Mouse (Mus musculus) embryonic facial prominence, embryonic 12.5 days (tissue): Measurements from ENCODE around the gene Tyms. TPM values are rescaled to one million over a fixed set of nuclear protein-coding genes. Genes with fewer than 3 reads are reported as not detected.

Experiments used
- ATAC-seq: fragments of 200-750 bp; cut with Nextera tagmentation; 2 replicates; pipeline ENCODE4 v1.8.0; 2017; ENCODE audit not compliant: insufficient number of reproducible peaks, insufficient read depth, low FRiP score, low TSS enrichment
- H3K27ac ChIP-seq: fragments of 300-500 bp; sonication (generic); 2 replicates; pipeline ENCODE4 v1.5.1; 2016; ENCODE audit warnings: mild to moderate bottlenecking
- H3K27me3 ChIP-seq: fragments of 300-500 bp; sonication (generic); 2 replicates; pipeline ENCODE4 v1.6.1; 2016; ENCODE audit warnings: mild to moderate bottlenecking, moderate library complexity
- H3K36me3 ChIP-seq: fragments of 300-500 bp; sonication (generic); 2 replicates; pipeline ENCODE4 v1.6.1; 2016; ENCODE audit warnings: mild to moderate bottlenecking
- H3K4me1 ChIP-seq: fragments of 300-500 bp; sonication (generic); 2 replicates; pipeline ENCODE4 v1.6.1; 2016
- H3K4me2 ChIP-seq: fragments of 300-500 bp; sonication (generic); replicated peaks from 2 replicates; pipeline ENCODE4 v1.6.1; 2016; ENCODE audit warnings: mild to moderate bottlenecking, moderate library complexity
- H3K4me3 ChIP-seq: fragments of 300-500 bp; sonication (generic); 2 replicates; pipeline ENCODE4 v1.5.1; 2016; ENCODE audit warnings: mild to moderate bottlenecking
- H3K9ac ChIP-seq: fragments of 300-500 bp; sonication (generic); 2 replicates; pipeline ENCODE4 v1.6.1; 2016; ENCODE audit warnings: mild to moderate bottlenecking, moderate library complexity
- H3K9me3 ChIP-seq: fragments of 300-500 bp; sonication (generic); 2 replicates; pipeline ENCODE4 v1.6.1; 2016; ENCODE audit warnings: mild to moderate bottlenecking, moderate library complexity
- WGBS: fragments of 180-500 bp; shearing (Covaris S2); methylation state at CpG from one replicate; pipeline ENCODE4 v1.1.7; 2016; 5-methylcytosine and 5-hydroxymethylcytosine counted together
- polyA plus RNA-seq: library from polyadenylated mRNA; unstranded; fragments of >200 nt; fragmentation: Nextera tagmentation; extraction: Ambion mirVana; gene quantifications from 2 replicates; pipeline ENCODE4 v1.2.1, GENCODE M21; 2016

Gene Tyms
- polyA plus RNA-seq, 1 experiment from 2014 or later = 288 TPM

DNA sequence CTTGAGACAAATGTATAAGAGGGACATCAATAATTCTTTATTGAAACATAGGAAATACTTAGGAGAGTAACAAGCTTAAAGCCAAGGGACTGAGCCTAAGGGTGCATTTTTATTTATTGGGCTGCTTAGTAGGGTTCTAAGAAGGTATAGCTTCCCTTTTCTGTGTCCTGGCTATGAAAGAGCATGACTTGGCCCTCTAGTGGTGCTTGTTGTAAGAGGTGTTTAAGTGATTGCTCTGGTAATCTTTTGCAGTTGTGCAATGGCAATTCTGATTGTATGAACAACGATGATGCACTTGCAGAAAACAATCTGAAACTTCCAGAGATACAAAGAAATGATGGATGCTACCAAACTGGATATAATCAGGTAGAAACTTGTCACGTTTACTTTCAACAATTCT, 58.8 kb downstream of the Tyms start:
- Histone ChIP-seq H3K27me3 (no peaks in the 10 kb centered on the region), H3K9me3 (no peaks in the 10 kb centered on the region), H3K4me1 (no peaks in the 10 kb centered on the region), H3K36me3 (no peaks in the 10 kb centered on the region), H3K9ac (no peak overlapping the region), H3K4me3 (no peak overlapping the region), H3K4me2 (no peak overlapping the region), H3K27ac (no peak overlapping the region)
- WGBS = 61% methylated on average over 2 of the region's 2 CpGs
- ATAC-seq = no peak

DNA sequence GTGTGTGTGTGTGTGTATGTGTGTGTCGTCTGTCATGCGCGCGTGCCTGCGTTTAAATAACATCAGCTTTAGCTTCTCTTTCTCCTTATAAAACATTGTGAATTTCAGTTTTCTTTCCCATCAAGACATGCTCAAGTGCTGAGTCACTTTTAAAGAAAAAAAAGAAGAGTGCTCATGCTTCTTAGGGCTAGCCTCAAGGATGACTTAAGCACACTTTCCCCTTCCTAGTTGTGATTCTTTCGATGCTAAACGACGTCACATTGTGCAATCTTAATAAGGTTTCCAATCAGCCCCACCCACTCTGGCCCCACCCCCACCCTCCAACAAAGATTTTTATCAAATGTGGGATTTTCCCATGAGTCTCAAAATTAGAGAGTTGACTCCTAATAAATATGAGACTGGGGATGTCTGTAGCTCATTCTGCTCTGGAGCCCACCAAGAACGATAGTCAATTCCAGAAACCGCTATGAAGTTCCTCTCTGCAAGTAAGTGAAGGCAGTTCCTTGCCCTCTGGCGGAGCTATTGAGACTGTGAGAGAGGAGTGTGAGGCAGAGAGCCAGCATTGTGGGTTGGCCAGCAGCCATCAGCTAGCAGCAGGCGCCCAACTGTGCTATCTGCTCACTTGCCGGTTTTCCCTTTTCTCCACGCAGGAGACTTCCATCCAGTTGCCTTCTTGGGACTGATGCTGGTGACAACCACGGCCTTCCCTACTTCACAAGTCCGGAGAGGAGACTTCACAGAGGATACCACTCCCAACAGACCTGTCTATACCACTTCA, 60.5 kb downstream of the Tyms start, which contains the start of gene Il6:
TSS of gene Il6 (plus strand) at position 389 of the 778 bp plus-strand sequence.
- Histone ChIP-seq H3K4me3 (no peak within 1 kb of the TSS), H3K9ac (no peak within 1 kb of the TSS), H3K36me3 (no peaks in the 10 kb centered on the region), H3K4me1 (no peaks in the 10 kb centered on the region), H3K9me3 (no peaks in the 10 kb centered on the region), H3K27me3 (no peaks in the 10 kb centered on the region), H3K27ac (no peak within 1 kb of the TSS), H3K4me2 (no peak within 1 kb of the TSS)
- ATAC-seq = no peak
- WGBS = 64% methylated on average over 16 of the region's 16 CpGs

Other genes with a start within 250 kb of the Tyms start
- not detected in 2 replicates for gene Il6, start 60.5 kb downstream of the Tyms start, polyA plus RNA-seq
- 2.1 and 3.1 TPM in 2 replicates for gene Garem2, start 31.5 kb upstream of the Tyms start, polyA plus RNA-seq
- gene 3110082J24Rik, start 32.5 kb upstream of the Tyms start, polyA plus RNA-seq = 0.33 and 0.61 TPM in 2 replicates
- 128 and 135 TPM in 2 replicates for gene Hadha, start 81.5 kb upstream of the Tyms start, polyA plus RNA-seq
- gene Hadhb, start 81.6 kb upstream of the Tyms start, polyA plus RNA-seq = 121 and 124 TPM in 2 replicates
- gene Adgrf3, start 132.1 kb upstream of the Tyms start, polyA plus RNA-seq = 0.18 TPM in 1 of 2 replicates, not detected in the other
- gene Selenoi, start 159.0 kb upstream of the Tyms start, polyA plus RNA-seq = 19.1 and 19.6 TPM in 2 replicates
- gene Drc1, start 207.8 kb upstream of the Tyms start, polyA plus RNA-seq = 0.58 TPM in 1 of 2 replicates, not detected in the other